Mouse (Mus musculus): ENCODE data around the gene Meiob.
A peak's percentile ranks its signal among the peaks of the same experiment; 100 is the strongest.

DNA sequence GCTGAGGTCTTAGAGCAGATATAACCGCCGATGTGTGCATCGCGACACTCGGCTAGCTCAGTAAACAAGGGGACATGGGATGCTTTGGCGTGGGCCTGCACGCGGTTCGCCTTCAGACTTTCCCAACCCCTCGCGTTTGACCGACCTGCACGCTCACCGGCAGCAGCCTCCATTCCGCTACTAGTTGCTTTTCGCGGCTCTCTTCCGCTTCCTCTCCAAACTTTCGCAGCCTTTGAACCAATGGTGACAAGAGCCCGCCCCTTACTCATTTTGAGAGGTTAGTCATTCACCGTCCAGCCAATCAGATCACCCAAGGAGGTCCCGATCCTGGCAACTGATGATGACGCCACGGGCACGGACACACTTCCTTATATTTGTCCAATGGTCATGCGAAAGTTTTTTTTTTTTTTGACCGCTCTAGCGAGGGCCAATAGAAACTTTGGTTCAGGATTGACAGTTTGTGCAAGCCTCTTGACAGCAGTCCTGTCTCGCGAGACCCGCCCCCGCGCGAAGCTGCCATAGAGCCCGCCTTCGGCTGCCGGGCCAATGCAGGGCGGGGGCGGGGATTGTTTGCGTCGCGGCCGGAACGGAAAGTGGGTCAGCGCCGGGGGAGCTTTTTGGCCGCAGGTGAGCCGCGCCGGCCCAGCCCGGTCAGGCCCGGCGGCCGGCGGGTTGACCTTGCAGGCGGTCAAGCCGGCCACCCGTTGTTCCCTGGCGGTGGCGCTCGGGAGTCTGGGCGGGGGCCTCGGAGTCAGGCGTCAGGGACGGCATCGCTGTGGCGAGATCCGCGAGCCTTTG is 82.2 kb downstream of the Meiob start, which contains the start of the genes Nubp2 and Spsb3:
- no peak for TF ChIP-seq CTCF (IDR thresholded peaks at IDR 0.05; ENCODE audit: borderline replicate concordance, insufficient read depth, low read length)
- peak; percentile 85 for TF ChIP-seq POLR2A (IDR thresholded peaks at IDR 0.05; ENCODE audit: low read depth, low read length)
